Mouse (Mus musculus): Measurements from ENCODE around the gene Otop2.

DNA sequence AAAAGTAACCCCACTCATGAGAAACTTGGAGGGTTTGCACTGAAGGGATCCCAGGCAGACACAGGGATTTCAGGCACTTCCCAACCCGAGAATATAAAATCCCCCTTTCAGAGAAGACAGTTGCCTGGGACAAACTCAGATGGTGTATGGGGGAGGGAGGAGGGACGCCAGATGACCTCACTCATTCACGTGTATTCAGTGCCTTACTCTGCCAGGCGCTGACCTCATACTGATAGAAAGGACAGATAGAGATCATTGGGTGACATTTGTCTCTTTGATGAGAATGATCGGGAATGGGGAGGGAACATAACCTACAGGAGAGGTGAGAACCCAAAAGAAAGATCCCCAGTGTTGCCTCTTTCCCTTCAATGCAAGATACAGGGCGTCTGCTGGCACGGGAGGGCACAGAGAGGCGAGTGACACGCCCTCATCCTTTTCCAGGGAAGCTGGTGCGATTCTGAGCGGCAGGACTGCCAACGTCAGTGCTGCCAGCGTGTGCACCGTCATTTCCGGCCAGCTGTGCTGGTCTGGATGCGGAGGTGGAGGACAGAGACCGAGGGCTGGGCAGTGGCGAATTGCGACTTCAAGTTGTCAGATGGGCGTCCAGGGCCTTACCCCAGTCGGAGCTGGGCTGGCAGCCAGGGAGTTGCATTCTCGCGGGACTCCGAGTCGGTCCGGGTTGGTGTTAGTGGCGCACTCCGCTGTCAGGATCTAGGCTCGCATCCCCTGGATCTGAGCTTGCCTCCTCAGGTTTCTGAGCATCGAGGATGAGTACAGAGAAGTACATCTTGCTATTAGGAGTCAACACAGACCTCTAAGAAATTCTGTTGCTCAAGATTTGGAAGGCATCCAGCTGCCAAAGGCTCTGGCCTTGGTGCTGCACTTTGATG lies 67.1 kb downstream of the Otop2 start:
- TF ChIP-seq GATA1 (IDR thresholded peaks at IDR 0.05; ENCODE audit: borderline replicate concordance, low read length) (no peak), FLI1 (IDR thresholded peaks at IDR 0.05; ENCODE audit: low read length) (no peak)

All from megakaryocyte, embryonic 14.5 days (primary cell).